Mouse (Mus musculus): ENCODE results near the gene Tbc1d1. TPM values are rescaled to one million over a fixed set of nuclear protein-coding genes. Genes with fewer than 3 reads are reported as not detected.

Gene Tbc1d1
- 35.6 TPM for polyA plus RNA-seq (2014; fragmentation: Illumina TruSeq; extraction: RNeasy Lipid Tissue Mini Kit (QIAGEN cat#74804); ENCODE audit: low replicate concordance)

GRCm38 (mm10) chr5:64155861-64156550 lies at the start of gene Tbc1d1:
Gene Tbc1d1 (plus strand): TSS chr5:64156305.

Other genes starting within 250 kb of the Tbc1d1 start
- gene Rell1, start 187.4 kb upstream of the Tbc1d1 start, polyA plus RNA-seq (2014; fragmentation: Illumina TruSeq; extraction: RNeasy Lipid Tissue Mini Kit (QIAGEN cat#74804); ENCODE audit: low replicate concordance), result 13.5 TPM
- gene Pgm2, start 63.4 kb upstream of the Tbc1d1 start, polyA plus RNA-seq (2014; fragmentation: Illumina TruSeq; extraction: RNeasy Lipid Tissue Mini Kit (QIAGEN cat#74804); ENCODE audit: low replicate concordance), result 663 TPM

All from small intestine, adult 10 weeks (tissue).